Mouse (Mus musculus) intestine, postnatal 0 days (tissue): Measurements from ENCODE around the gene Cpsf6. TPM values are rescaled to one million over a fixed set of nuclear protein-coding genes. Genes with fewer than 3 reads are reported as not detected.

Experiments
- ATAC-seq: fragments of 200-750 bp; cut with Nextera tagmentation; 2 replicates; pipeline ENCODE4 v1.8.0; 2017; ENCODE audit warnings: mild to moderate bottlenecking, moderate TSS enrichment, moderate library complexity
- H3K27ac ChIP-seq: fragments of 300-500 bp; sonication (generic); 2 replicates; pipeline ENCODE4 v1.5.1; 2014; ENCODE audit warnings: mild to moderate bottlenecking, low read depth, low read length, moderate library complexity
- H3K27me3 ChIP-seq: fragments of 300-500 bp; sonication (generic); replicated peaks from 2 replicates; pipeline ENCODE4 v1.6.1; 2014; ENCODE audit warnings: low read length, mixed read lengths; ENCODE audit not compliant: control insufficient read depth, insufficient read depth
- H3K36me3 ChIP-seq: fragments of 300-500 bp; sonication (generic); 2 replicates; pipeline ENCODE4 v1.6.1; 2014; ENCODE audit warnings: mild to moderate bottlenecking, moderate library complexity; ENCODE audit not compliant: control insufficient read depth, insufficient read depth
- H3K4me1 ChIP-seq: fragments of 300-500 bp; sonication (generic); replicated peaks from 2 replicates; pipeline ENCODE4 v1.6.1; 2014; ENCODE audit warnings: antibody characterized with exemption, low read length, mixed read lengths; ENCODE audit not compliant: control insufficient read depth, insufficient read depth
- H3K4me2 ChIP-seq: fragments of 300-500 bp; sonication (generic); replicated peaks from 2 replicates; pipeline ENCODE4 v1.6.1; 2014; ENCODE audit warnings: low read depth, mild to moderate bottlenecking, moderate library complexity
- H3K4me3 ChIP-seq: fragments of 300-500 bp; sonication (generic); 2 replicates; pipeline ENCODE4 v1.5.1; 2014; ENCODE audit warnings: low read depth, low read length
- H3K9ac ChIP-seq: fragments of 300-500 bp; sonication (generic); 2 replicates; pipeline ENCODE4 v1.6.1; 2014; ENCODE audit warnings: mild to moderate bottlenecking, low read depth, low read length
- H3K9me3 ChIP-seq: fragments of 300-500 bp; sonication (generic); 2 replicates; pipeline ENCODE4 v1.6.1; 2016; ENCODE audit warnings: mixed run types; ENCODE audit not compliant: control insufficient read depth
- CTCF ChIP-seq: sonication (generic); IDR thresholded peaks from 2 replicates; pipeline ENCODE4 v1.5.1; 2016; ENCODE audit warnings: low read depth, mild to moderate bottlenecking, control low read depth, antibody characterized with exemption, moderate library complexity
- WGBS: fragments of 180-500 bp; shearing (Covaris S2); extraction: QIAGEN DNeasy Blood & Tissue Kit; methylation state at CpG from one replicate; pipeline ENCODE4 v1.1.7; 2014; 5-methylcytosine and 5-hydroxymethylcytosine counted together
- polyA plus RNA-seq: library from polyadenylated mRNA; unstranded; fragments of >200 nt; fragmentation: Nextera tagmentation; extraction: Ambion mirVana; gene quantifications from 2 replicates; pipeline ENCODE4 v1.2.1, GENCODE M21; 2015

The Cpsf6 gene
- 41.2 and 45.4 TPM in 2 replicates for polyA plus RNA-seq

DNA sequence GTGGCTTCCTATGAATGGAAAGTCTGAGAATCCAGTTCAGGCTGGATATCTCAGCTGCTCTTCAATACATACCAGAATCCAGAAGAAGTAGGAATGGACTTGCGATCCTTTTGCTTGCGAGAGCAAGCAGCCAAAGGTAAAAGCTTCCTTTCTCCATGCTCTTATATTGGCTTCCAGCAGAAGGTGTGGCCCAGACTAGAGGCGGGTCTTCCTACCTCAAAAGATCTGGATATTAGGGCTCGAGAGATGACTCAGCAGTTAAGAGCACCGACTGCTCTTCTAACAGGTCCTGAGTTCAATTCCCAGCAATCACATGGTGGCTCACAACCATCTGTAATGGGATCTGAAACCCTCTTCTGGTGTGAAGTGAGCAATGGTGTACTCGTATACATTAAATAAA lies at the start of gene Cpsf6:
TSS of gene Cpsf6 (minus strand) at position 108 of the 400 bp plus-strand sequence.
- no peak within 1 kb of the TSS for H3K27ac ChIP-seq
- WGBS, result 68% methylated on average over 6 of the region's 6 CpGs
- H3K9ac ChIP-seq, result no peak within 1 kb of the TSS
- H3K4me1 ChIP-seq, result no peaks in the 10 kb centered on the region
- ATAC-seq, result no peak
- no peaks in the 10 kb centered on the region for H3K9me3 ChIP-seq
- no peak within 1 kb of the TSS for H3K4me2 ChIP-seq
- no peak for TF ChIP-seq CTCF
- H3K27me3 ChIP-seq, result no peaks in the 10 kb centered on the region
- no peak within 1 kb of the TSS for H3K4me3 ChIP-seq
- H3K36me3 ChIP-seq, result no peaks in the 10 kb centered on the region

- no peak overlapping the region for H3K4me2 ChIP-seq
- H3K27ac ChIP-seq, result no peak overlapping the region
- no peaks in the 10 kb centered on the region for H3K27me3 ChIP-seq
- no peak overlapping the region for H3K4me3 ChIP-seq
- 77% methylated on average over 1 of the region's 1 CpGs for WGBS
- no peaks in the 10 kb centered on the region for H3K4me1 ChIP-seq
- no peak overlapping the region for H3K9ac ChIP-seq
- ATAC-seq, result no peak
- H3K36me3 ChIP-seq, result no peaks in the 10 kb centered on the region
- no peaks in the 10 kb centered on the region for H3K9me3 ChIP-seq
- no peak for TF ChIP-seq CTCF
Measured at GRCm38 (mm10) chr10:117426615-117426969, 46.8 kb upstream of the Cpsf6 start.

DNA sequence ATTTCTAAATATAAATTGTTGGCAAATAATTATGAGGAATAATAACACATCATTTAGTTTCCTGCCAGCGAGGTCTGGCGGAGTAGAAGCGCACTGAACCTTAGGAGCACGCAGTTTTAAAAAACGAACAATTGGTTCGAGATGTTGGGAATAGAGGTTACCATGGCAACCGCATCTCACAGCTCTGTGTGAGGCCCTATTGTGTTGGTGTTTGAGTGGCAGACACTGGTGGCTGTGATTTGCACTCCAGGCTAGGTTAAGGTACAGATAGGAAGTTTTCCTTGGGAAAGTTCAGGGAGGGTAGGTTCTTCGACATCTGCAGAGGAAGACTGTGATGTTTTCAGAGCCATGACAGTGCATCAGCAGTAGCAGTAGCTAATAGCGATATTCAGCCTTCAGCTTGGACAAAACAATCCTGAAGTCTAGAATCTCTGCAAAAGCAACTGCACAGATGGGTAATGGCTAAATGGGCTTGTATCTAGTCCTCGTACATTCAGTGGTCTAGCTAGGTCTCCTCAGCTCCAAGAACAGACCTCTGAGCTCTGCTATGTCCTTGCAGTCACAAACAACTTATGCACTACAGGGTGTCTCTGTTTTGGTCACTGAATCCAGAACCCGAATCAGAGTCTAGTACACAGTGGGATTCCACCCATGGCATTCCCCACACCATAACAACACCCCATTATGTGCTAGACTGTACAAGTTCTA lies 46.2 kb upstream of the Cpsf6 start:
- Histone ChIP-seq H3K9me3 (no peaks in the 10 kb centered on the region), H3K27me3 (no peaks in the 10 kb centered on the region), H3K9ac (no peak overlapping the region), H3K4me3 (no peak overlapping the region), H3K4me2 (no peak overlapping the region), H3K36me3 (no peaks in the 10 kb centered on the region), H3K27ac (no peak overlapping the region), H3K4me1 (no peaks in the 10 kb centered on the region)
- ATAC-seq, result no peak
- 63% methylated on average over 11 of the region's 11 CpGs for WGBS
- TF ChIP-seq CTCF, result no peak

DNA sequence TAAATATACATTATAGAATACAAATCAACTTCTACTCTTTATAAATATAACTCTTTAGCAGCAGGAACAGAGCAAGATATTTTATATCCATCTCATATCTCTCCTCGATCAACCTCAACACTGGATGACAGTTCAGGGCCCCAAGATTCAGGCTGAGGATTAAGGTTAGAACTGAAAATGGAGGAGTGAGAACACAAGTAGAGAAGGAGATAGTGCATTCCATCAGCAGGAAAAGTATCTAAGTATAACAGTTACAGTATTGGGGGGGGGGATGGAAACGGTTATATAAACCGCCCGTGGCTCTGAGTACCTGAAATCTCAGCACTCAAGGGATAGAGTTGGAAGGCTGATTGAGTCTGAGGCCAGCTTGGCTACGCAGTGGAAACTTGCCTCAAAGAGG lies 45.2 kb upstream of the Cpsf6 start:
- Histone ChIP-seq H3K4me1 (no peaks in the 10 kb centered on the region), H3K4me3 (no peak overlapping the region), H3K27ac (no peak overlapping the region), H3K4me2 (no peak overlapping the region), H3K9me3 (no peaks in the 10 kb centered on the region), H3K9ac (no peak overlapping the region), H3K36me3 (no peaks in the 10 kb centered on the region), H3K27me3 (no peaks in the 10 kb centered on the region)
- ATAC-seq, result no peak
- WGBS, result 95% methylated on average over 5 of the region's 5 CpGs
- no peak for TF ChIP-seq CTCF

GRCm38 (mm10) chr10:117424146-117424905 lies 44.5 kb upstream of the Cpsf6 start:
- H3K4me2 ChIP-seq, result no peak overlapping the region
- no peak overlapping the region for H3K9ac ChIP-seq
- no peaks in the 10 kb centered on the region for H3K27me3 ChIP-seq
- H3K4me1 ChIP-seq, result no peaks in the 10 kb centered on the region
- no peak overlapping the region for H3K4me3 ChIP-seq
- ATAC-seq, result no peak
- WGBS, result 48% methylated on average over 3 of the region's 3 CpGs
- no peak for TF ChIP-seq CTCF
- H3K27ac ChIP-seq, result no peak overlapping the region
- H3K9me3 ChIP-seq, result no peaks in the 10 kb centered on the region
- no peaks in the 10 kb centered on the region for H3K36me3 ChIP-seq

DNA sequence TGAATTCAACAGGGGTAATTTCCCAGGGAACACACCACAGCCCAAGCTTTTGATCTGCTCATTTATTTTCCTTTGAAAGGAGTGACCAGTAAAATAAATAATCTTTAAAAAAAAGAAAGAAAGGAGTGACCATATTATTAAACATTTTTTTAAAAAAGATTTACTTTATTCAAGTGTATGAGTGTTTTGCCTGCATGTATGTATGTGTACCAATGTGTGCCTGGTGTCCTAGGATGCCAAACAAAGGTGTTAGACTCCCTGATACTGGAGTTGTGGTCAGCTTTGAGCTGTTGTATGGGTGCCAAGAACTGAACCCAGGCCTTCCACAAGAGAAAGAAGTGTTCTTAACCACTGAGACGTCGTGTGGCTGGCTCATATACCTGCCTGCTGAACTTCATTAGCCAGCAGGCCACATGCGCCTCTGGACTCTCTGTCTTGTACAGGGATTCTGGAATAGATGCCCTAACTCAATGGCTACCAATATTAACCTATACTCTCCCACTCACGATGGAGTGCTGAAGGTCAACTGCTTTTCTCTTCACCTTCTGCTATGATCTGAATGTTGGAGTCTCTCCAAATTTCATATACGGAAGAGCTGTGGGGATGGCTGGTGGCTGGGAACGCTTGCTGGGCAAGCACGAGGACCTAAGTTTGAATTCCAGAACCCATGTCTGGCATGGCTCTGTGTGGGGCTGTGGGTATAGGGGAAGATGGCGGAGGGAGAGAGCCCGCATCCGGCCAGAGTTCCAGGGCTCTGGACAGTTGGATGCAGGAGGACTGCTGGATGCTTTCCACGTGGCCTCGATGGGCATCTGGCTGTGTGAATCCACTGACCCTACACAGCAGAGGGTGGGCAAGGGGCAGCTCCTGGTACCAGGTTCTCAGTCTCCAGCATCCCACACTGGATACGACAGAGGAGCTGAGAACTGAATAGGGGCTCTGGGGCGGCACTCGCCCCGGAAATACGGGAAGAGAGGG lies 43.5 kb upstream of the Cpsf6 start:
- no peak overlapping the region for H3K4me3 ChIP-seq
- WGBS, result 86% methylated on average over 17 of the region's 17 CpGs
- H3K27me3 ChIP-seq, result no peaks in the 10 kb centered on the region
- no peak overlapping the region for H3K4me2 ChIP-seq
- ATAC-seq, result no peak
- TF ChIP-seq CTCF, result no peak
- H3K36me3 ChIP-seq, result no peaks in the 10 kb centered on the region
- no peaks in the 10 kb centered on the region for H3K9me3 ChIP-seq
- H3K27ac ChIP-seq, result no peak overlapping the region
- no peak overlapping the region for H3K9ac ChIP-seq
- H3K4me1 ChIP-seq, result no peaks in the 10 kb centered on the region
